Mouse (Mus musculus): ENCODE data around the gene Lcmt1. TPM values are rescaled to one million over a fixed set of nuclear protein-coding genes. Genes with fewer than 3 reads are reported as not detected.

Gene Lcmt1
- polyA plus RNA-seq, 1 experiment from 2014 or later: 27.2 TPM

DNA sequence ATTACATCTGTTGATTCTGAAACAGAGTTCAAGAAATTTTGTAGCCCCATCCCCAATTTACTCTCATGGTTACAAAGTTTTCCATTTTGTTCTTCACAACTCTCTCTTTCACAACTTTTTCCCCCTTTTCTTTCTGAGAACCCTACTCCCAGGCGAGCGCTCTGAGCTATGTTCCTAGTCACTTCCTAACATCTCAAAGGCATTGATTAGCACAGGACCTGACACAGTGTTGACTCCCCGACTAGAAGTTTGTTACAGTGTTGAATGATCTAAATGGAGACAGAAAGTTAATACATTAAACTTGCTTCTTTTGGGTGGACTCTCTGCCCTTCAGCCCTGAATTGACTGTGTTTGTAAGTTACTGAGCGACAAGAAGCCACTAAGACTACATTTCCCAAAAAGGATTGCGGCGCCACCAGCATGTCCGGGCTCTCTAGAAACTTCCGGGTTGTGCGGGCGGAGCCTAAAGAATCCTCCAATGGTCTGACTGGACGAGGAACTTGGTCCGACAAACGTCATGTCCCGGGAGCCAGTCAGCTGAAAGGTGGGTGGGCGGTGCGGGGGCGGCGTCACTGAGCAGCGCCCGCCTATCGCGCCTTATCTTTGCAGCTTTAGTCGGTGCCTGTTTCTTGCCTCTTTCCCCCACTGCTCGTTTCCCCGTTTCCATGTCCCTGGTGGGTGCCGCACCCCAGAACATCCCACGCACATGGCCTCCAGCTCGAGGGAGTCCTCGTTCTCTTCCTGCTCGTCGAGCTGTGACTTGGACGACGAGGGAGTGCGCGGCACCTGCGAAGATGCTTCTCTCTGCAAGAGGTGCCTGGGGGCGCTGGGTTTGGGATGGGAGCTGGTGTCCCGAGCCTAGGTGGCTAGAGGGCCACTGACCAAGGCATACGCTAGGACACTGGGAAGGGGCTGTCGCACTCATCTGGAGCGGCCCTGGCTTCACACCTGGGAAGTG is 8.1 kb downstream of the Lcmt1 start:
- Histone ChIP-seq H3K9me3 (ENCODE audit: control insufficient read depth, low read length) (no peaks in the 10 kb centered on the region), H3K27ac (replicated peaks) (peak overlapping the region; percentile 69; the same call in 1 of the 2 replicates), H3K36me3 (ENCODE audit: control insufficient read depth, insufficient read depth, low read length) (no peaks in the 10 kb centered on the region), H3K4me2 (replicated peaks; ENCODE audit: low read depth) (peak overlapping the region; percentile 91), H3K4me3 (ENCODE audit: low read depth, low read length) (peak overlapping the region; percentile 77), H3K4me1 (replicated peaks; ENCODE audit: control insufficient read depth, insufficient read depth) (peaks cover 6% of the 10 kb centered on the region; the same call in 1 of the 2 replicates), H3K27me3 (ENCODE audit: control insufficient read depth, insufficient read depth, low read length) (no peaks in the 10 kb centered on the region), H3K9ac (ENCODE audit: low read length) (peak overlapping the region; percentile 80)
- WGBS: 4% methylated on average over 41 of the region's 41 CpGs
- TF ChIP-seq CTCF (IDR thresholded peaks at IDR 0.05; ENCODE audit: low read depth) (peak; percentile 29; the same call in 1 of the 2 replicates), EP300 (optimal IDR thresholded peaks at IDR 0.05) (no peak)
- DNase-seq (ENCODE audit: low spot score): peak; percentile 97
- ATAC-seq (ENCODE audit: low FRiP score, low TSS enrichment): peak; percentile 100

- DNase-seq (ENCODE audit: low spot score) (peak; percentile 39), ATAC-seq (ENCODE audit: low FRiP score, low TSS enrichment) (peak; percentile 54; the same call in 1 of the 2 replicates)
- no peak overlapping the region for H3K9ac ChIP-seq (ENCODE audit: low read length)
- no peaks in the 10 kb centered on the region for H3K4me1 ChIP-seq (replicated peaks; ENCODE audit: control insufficient read depth, insufficient read depth)
- whole genome bisulfite sequencing: 52% methylated on average over 11 of the region's 11 CpGs
- H3K9me3 ChIP-seq (ENCODE audit: control insufficient read depth, low read length): no peaks in the 10 kb centered on the region
- no peak overlapping the region for H3K4me2 ChIP-seq (replicated peaks; ENCODE audit: low read depth)
- TF ChIP-seq EP300 (optimal IDR thresholded peaks at IDR 0.05) (no peak), CTCF (IDR thresholded peaks at IDR 0.05; ENCODE audit: low read depth) (no peak)
- H3K4me3 ChIP-seq (ENCODE audit: low read depth, low read length): no peak overlapping the region
- 0 out of 2 replicates have a peak overlapping the region, but pooled peaks have one; percentile 18 for H3K27ac ChIP-seq (replicated peaks)
- no peaks in the 10 kb centered on the region for H3K36me3 ChIP-seq (ENCODE audit: control insufficient read depth, insufficient read depth, low read length)
- no peaks in the 10 kb centered on the region for H3K27me3 ChIP-seq (ENCODE audit: control insufficient read depth, insufficient read depth, low read length)
Observed at GRCm38 (mm10) chr7:123385693-123386407, 16.3 kb downstream of the Lcmt1 start.

GRCm38 (mm10) chr7:123389686-123390280 is 20.2 kb downstream of the Lcmt1 start:
- Histone ChIP-seq H3K4me1 (replicated peaks; ENCODE audit: control insufficient read depth, insufficient read depth) (no peaks in the 10 kb centered on the region), H3K4me3 (ENCODE audit: low read depth, low read length) (no peak overlapping the region), H3K9me3 (ENCODE audit: control insufficient read depth, low read length) (no peaks in the 10 kb centered on the region), H3K36me3 (ENCODE audit: control insufficient read depth, insufficient read depth, low read length) (peaks cover 4% of the 10 kb centered on the region; the same call in 1 of the 2 replicates), H3K27me3 (ENCODE audit: control insufficient read depth, insufficient read depth, low read length) (no peaks in the 10 kb centered on the region), H3K27ac (replicated peaks) (no peak overlapping the region), H3K9ac (ENCODE audit: low read length) (no peak overlapping the region), H3K4me2 (replicated peaks; ENCODE audit: low read depth) (no peak overlapping the region)
- WGBS: 71% methylated on average over 6 of the region's 6 CpGs
- DNase-seq (ENCODE audit: low spot score): no peak
- ATAC-seq (ENCODE audit: low FRiP score, low TSS enrichment): no peak
- no peak for TF ChIP-seq EP300 (optimal IDR thresholded peaks at IDR 0.05)
- no peak for TF ChIP-seq CTCF (IDR thresholded peaks at IDR 0.05; ENCODE audit: low read depth)

DNA sequence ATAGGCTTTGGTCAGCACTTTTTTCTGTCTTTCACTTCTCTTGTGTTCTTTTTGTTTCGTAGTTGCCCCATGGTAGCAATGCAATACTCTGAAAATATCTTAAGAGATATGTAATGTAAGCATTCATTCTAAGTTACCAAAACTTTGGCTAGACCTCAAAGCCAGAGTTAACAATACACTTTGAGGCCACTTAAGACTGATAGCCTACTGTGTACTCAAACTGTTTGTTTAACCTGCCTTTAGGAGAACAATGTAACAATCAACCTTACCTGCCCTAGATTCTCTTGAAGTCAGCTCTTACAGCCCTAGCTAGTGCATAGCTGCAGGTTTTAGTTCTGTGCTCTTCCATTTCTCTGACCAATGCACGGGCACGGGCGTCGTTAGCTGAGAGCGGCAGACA is 24.7 kb downstream of the Lcmt1 start:
- no peaks in the 10 kb centered on the region for H3K9me3 ChIP-seq (ENCODE audit: control insufficient read depth, low read length)
- H3K4me3 ChIP-seq (ENCODE audit: low read depth, low read length): no peak overlapping the region
- peaks cover 4% of the 10 kb centered on the region; the same call in 1 of the 2 replicates for H3K36me3 ChIP-seq (ENCODE audit: control insufficient read depth, insufficient read depth, low read length)
- 54% methylated on average over 6 of the region's 6 CpGs for WGBS
- H3K27me3 ChIP-seq (ENCODE audit: control insufficient read depth, insufficient read depth, low read length): no peaks in the 10 kb centered on the region
- no peak overlapping the region for H3K4me2 ChIP-seq (replicated peaks; ENCODE audit: low read depth)
- H3K27ac ChIP-seq (replicated peaks): no peak overlapping the region
- DNase-seq (ENCODE audit: low spot score): no peak
- H3K9ac ChIP-seq (ENCODE audit: low read length): no peak overlapping the region
- no peaks in the 10 kb centered on the region for H3K4me1 ChIP-seq (replicated peaks; ENCODE audit: control insufficient read depth, insufficient read depth)
- TF ChIP-seq CTCF (IDR thresholded peaks at IDR 0.05; ENCODE audit: low read depth): no peak
- no peak for TF ChIP-seq EP300 (optimal IDR thresholded peaks at IDR 0.05)
- ATAC-seq (ENCODE audit: low FRiP score, low TSS enrichment): peak; percentile 85

DNA sequence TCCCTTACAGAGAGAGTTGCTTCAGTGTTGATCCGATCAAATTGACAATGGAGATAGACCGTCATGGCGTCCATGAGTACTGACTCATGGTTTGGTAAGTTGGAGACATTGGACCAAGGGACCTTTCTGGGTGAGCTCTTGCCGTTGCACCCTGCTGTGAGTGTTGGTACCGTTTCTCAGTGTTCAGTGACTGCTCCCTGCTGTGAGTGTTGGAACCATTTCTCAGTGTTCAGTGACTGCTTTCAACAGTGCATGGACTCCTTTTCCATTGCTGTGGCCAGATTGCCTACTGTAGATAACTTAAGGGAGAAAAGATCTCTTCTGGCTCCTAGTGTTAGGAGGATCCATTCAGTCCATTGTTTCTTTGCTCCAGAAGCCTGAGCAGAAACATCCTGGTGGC is 27.3 kb downstream of the Lcmt1 start:
- 92% methylated on average over 5 of the region's 5 CpGs for WGBS
- no peak overlapping the region for H3K27ac ChIP-seq (replicated peaks)

More for the DNA sequence above, 27.3 kb downstream of the Lcmt1 start:
- TF ChIP-seq EP300 (optimal IDR thresholded peaks at IDR 0.05) (no peak), CTCF (IDR thresholded peaks at IDR 0.05; ENCODE audit: low read depth) (no peak)
- DNase-seq (ENCODE audit: low spot score) (no peak), ATAC-seq (ENCODE audit: low FRiP score, low TSS enrichment) (no peak)
- Histone ChIP-seq H3K4me2 (replicated peaks; ENCODE audit: low read depth) (no peak overlapping the region), H3K4me3 (ENCODE audit: low read depth, low read length) (no peak overlapping the region), H3K27me3 (ENCODE audit: control insufficient read depth, insufficient read depth, low read length) (no peaks in the 10 kb centered on the region), H3K36me3 (ENCODE audit: control insufficient read depth, insufficient read depth, low read length) (peaks cover 4% of the 10 kb centered on the region; the same call in 1 of the 2 replicates), H3K9ac (ENCODE audit: low read length) (no peak overlapping the region), H3K4me1 (replicated peaks; ENCODE audit: control insufficient read depth, insufficient read depth) (no peaks in the 10 kb centered on the region), H3K9me3 (ENCODE audit: control insufficient read depth, low read length) (no peaks in the 10 kb centered on the region)

All from stomach, postnatal 0 days (tissue).